Mouse (Mus musculus) adrenal gland, postnatal 14 days (tissue): ENCODE results near the gene Vmn2r74. TPM values are rescaled to one million over a fixed set of nuclear protein-coding genes. Genes with fewer than 3 reads are reported as not detected.

ENCODE experiments used
- DNase-seq: peaks from one replicate; pipeline ENCODE4 v3.0.0; 2021; ENCODE audit warnings: mixed read lengths
- long read RNA-seq, 2 experiments: library from polyadenylated mRNA; stranded (forward); transcript quantifications; one replicate each; pipeline ENCODE4 v2.0.0; 2021
- total RNA-seq: library from RNA; stranded (reverse); gene quantifications from 2 replicates; pipeline ENCODE4 v1.2.3, GENCODE M21; 2021

Gene Vmn2r74
- total RNA-seq, result not detected in 2 replicates
- long read RNA-seq, experiment 1, result 0 reads
- long read RNA-seq, experiment 2, result 0 reads

DNA sequence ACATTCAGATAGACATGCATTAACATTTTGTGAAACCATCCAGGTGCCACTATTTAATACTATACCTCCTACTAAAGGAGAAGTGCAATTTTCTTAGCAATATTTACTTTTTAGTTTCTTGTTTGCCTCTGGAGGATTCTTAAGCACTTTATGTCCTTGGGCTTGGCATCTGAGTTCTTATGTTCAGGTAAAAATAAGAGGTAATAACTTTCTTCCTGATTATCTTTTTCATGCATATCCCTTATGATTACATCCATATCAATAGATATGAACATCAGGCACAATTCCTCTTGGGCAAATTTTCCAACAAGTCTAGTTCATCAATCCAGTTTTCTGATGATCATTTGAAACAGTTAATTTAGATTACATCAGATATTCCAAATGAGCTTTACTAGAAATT, at the start of gene Vmn2r74:
Gene Vmn2r74, minus strand, starts transcription at position 101 of the 400 bp plus-strand sequence.
- no peak for DNase-seq

DNA sequence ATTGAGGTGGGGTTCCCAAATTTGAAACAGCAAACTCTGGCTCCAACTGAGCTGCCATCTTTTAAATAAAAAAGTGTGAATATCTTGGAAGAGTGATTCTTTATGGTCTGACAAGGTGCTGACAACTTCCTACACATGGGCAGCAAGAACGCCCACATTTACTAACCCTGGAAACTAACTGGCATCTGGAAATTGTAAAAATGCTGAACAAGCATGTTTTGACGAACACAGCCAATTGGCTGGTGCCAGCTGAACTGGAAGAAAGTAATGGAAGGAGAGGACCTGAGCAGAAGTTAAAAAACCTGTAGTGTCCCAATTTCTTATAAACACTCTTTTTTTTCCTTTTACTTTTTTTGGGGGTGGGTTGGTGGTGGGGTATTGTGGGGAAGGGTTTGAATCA, 46.1 kb upstream of the Vmn2r74 start:
- DNase-seq, result no peak

Other genes starting within 250 kb of the Vmn2r74 start
- gene Vmn2r72, start 206.5 kb downstream of the Vmn2r74 start, total RNA-seq, result not detected in 2 replicates
- not detected in 2 replicates for gene Vmn2r73, start 85.4 kb downstream of the Vmn2r74 start, total RNA-seq
- gene Vmn2r75, start 210.1 kb upstream of the Vmn2r74 start, total RNA-seq, result not detected in 2 replicates